Mouse (Mus musculus) liver, embryonic 14.5 days (tissue): Measurements from ENCODE around the gene Plcb1.

Experiments used
- CTCF ChIP-seq: IDR thresholded peaks from 2 replicates; pipeline ENCODE4 v1.5.1; 2016; ENCODE audit warnings: antibody characterized with exemption, low read depth, control low read depth
- EP300 ChIP-seq: IDR thresholded peaks from 2 replicates; pipeline ENCODE4 v1.6.1; 2016; ENCODE audit warnings: antibody characterized with exemption, low read depth

GRCm38 (mm10) chr2:135305186-135305585, 519.3 kb downstream of the Plcb1 start:
- no peak for TF ChIP-seq CTCF
- no peak for TF ChIP-seq EP300
